Mouse (Mus musculus): ENCODE data around the gene Tgfb3.

GRCm38 (mm10) chr12:86007377-86007776, 71.5 kb downstream of the Tgfb3 start:
- TF ChIP-seq CTCF (conservative IDR thresholded peaks at IDR 0.05 in 1 of 2, IDR thresholded peaks at IDR 0.05 in 1 of 2; ENCODE audit: low read depth in 2 of 2, low read length in 2 of 2): no peak
- no peak for TF ChIP-seq MAX (IDR thresholded peaks at IDR 0.05; ENCODE audit: low read length)
- TF ChIP-seq GABPA (IDR thresholded peaks at IDR 0.05; ENCODE audit: insufficient replicate concordance, low read depth, low read length): no peak
- no peak for TF ChIP-seq POLR2A (IDR thresholded peaks at IDR 0.05; ENCODE audit: low read depth, low read length)
- no peak for TF ChIP-seq EP300 (IDR thresholded peaks at IDR 0.05; ENCODE audit: low read length)
- no peak for TF ChIP-seq ZC3H11A (IDR thresholded peaks at IDR 0.05; ENCODE audit: low read depth, low read length)
- TF ChIP-seq MAFK (IDR thresholded peaks at IDR 0.05; ENCODE audit: insufficient replicate concordance, low read length): no peak
- TF ChIP-seq MEF2A (IDR thresholded peaks at IDR 0.05; ENCODE audit: borderline replicate concordance, low read depth, low read length): no peak
- no peak for TF ChIP-seq NELFE (IDR thresholded peaks at IDR 0.05; ENCODE audit: low read depth, low read length)
- no peak for TF ChIP-seq ZNF384 (IDR thresholded peaks at IDR 0.05; ENCODE audit: low read depth, low read length)
- TF ChIP-seq NRF1 (IDR thresholded peaks at IDR 0.05; ENCODE audit: low read depth, low read length): no peak

Data from CH12.LX (cell line).